Mouse (Mus musculus) G1E (cell line): Measurements from ENCODE around the gene Pfkl.

Experiments used
- CTCF ChIP-seq: IDR thresholded peaks from 2 replicates; pipeline ENCODE4 v1.5.1; 2012; ENCODE audit warnings: low read depth, low read length, inconsistent platforms, mixed read lengths
- GATA1 ChIP-seq: IDR thresholded peaks from 2 replicates; pipeline ENCODE4 v1.6.1; 2012; ENCODE audit warnings: borderline replicate concordance, low read length, inconsistent platforms, mixed read lengths
- GATA2 ChIP-seq: IDR thresholded peaks from 2 replicates; pipeline ENCODE4 v1.6.1; 2012; ENCODE audit warnings: low read depth, low read length, inconsistent platforms, borderline replicate concordance

- TF ChIP-seq GATA1, result no peak
- TF ChIP-seq CTCF, result no peak
- TF ChIP-seq GATA2, result no peak
Measured at GRCm38 (mm10) chr10:78037139-78037538, 27.3 kb upstream of the Pfkl start.
